Mouse (Mus musculus) kidney, embryonic 15.5 days (tissue): ENCODE results near the gene Ap2a1. TPM values are rescaled to one million over a fixed set of nuclear protein-coding genes. Genes with fewer than 3 reads are reported as not detected.
A peak's percentile ranks its signal among the peaks of the same experiment; 100 is the strongest.

Source experiments
- ATAC-seq: fragments of 200-750 bp; cut with Nextera tagmentation; replicated peaks from 2 replicates; pipeline ENCODE4 v1.8.0; 2017; ENCODE audit warnings: moderate TSS enrichment; ENCODE audit not compliant: low FRiP score
- H3K27ac ChIP-seq: fragments of 300-500 bp; sonication (generic); 2 replicates; pipeline ENCODE4 v1.5.1; 2015; ENCODE audit warnings: mild to moderate bottlenecking, inconsistent platforms
- H3K27me3 ChIP-seq: fragments of 300-500 bp; sonication (generic); 2 replicates; pipeline ENCODE4 v1.6.1; 2015; ENCODE audit warnings: inconsistent platforms
- H3K36me3 ChIP-seq: fragments of 300-500 bp; sonication (generic); 2 replicates; pipeline ENCODE4 v1.6.1; 2015; ENCODE audit warnings: inconsistent platforms
- H3K4me1 ChIP-seq: fragments of 300-500 bp; sonication (generic); 2 replicates; pipeline ENCODE4 v1.6.1; 2015; ENCODE audit warnings: inconsistent platforms
- H3K4me2 ChIP-seq: fragments of 300-500 bp; sonication (generic); 2 replicates; pipeline ENCODE4 v1.6.1; 2015; ENCODE audit warnings: moderate library complexity, mild to moderate bottlenecking, inconsistent platforms
- H3K4me3 ChIP-seq: fragments of 300-500 bp; sonication (generic); replicated peaks from 2 replicates; pipeline ENCODE4 v1.5.1; 2015; ENCODE audit warnings: mild to moderate bottlenecking, inconsistent platforms
- H3K9ac ChIP-seq: fragments of 300-500 bp; sonication (generic); 2 replicates; pipeline ENCODE4 v1.6.1; 2015; ENCODE audit warnings: mild to moderate bottlenecking, inconsistent platforms
- H3K9me3 ChIP-seq: fragments of 300-500 bp; sonication (generic); replicated peaks from 2 replicates; pipeline ENCODE4 v1.6.1; 2016; ENCODE audit warnings: inconsistent platforms
- WGBS: fragments of 180-500 bp; shearing (Covaris S2); methylation state at CpG from one replicate; pipeline ENCODE4 v1.1.7; 2015; ENCODE audit warnings: mixed read lengths; 5-methylcytosine and 5-hydroxymethylcytosine counted together
- polyA plus RNA-seq: library from polyadenylated mRNA; unstranded; fragments of >200 nt; fragmentation: Nextera tagmentation; extraction: Ambion mirVana; gene quantifications from 2 replicates; pipeline ENCODE4 v1.2.1, GENCODE M21; 2015

Ap2a1 gene
- polyA plus RNA-seq, 1 experiment from 2014 or later: 79.1 TPM

GRCm38 (mm10) chr7:44908706-44909476 lies 20.4 kb downstream of the Ap2a1 start:
- Histone ChIP-seq H3K9me3 (no peaks in the 10 kb centered on the region), H3K36me3 (peaks cover 99% of the 10 kb centered on the region)

GRCm38 (mm10) chr7:44905430-44905829 lies 23.9 kb downstream of the Ap2a1 start:
- 89% methylated on average over 20 of the region's 20 CpGs for WGBS
- Histone ChIP-seq H3K4me3 (no peak overlapping the region), H3K9me3 (no peaks in the 10 kb centered on the region), H3K36me3 (peaks cover 88% of the 10 kb centered on the region), H3K4me2 (no peak overlapping the region), H3K9ac (no peak overlapping the region), H3K27ac (no peak overlapping the region), H3K27me3 (no peaks in the 10 kb centered on the region), H3K4me1 (peaks cover 15% of the 10 kb centered on the region)
- ATAC-seq: no peak

More at GRCm38 (mm10) chr7:44908706-44909476, 20.4 kb downstream of the Ap2a1 start:
- Histone ChIP-seq H3K4me2 (no peak overlapping the region), H3K27me3 (no peaks in the 10 kb centered on the region), H3K4me3 (no peak overlapping the region), H3K9ac (no peak overlapping the region), H3K4me1 (no peaks in the 10 kb centered on the region), H3K27ac (no peak overlapping the region)
- 85% methylated on average over 15 of the region's 15 CpGs for WGBS
- ATAC-seq: no peak

- ATAC-seq: peak; percentile 63
- H3K4me1 ChIP-seq: peaks cover 48% of the 10 kb centered on the region
- H3K9me3 ChIP-seq: no peaks in the 10 kb centered on the region
- peak overlapping the region; percentile 67 for H3K4me2 ChIP-seq
- no peak overlapping the region; the same call in 1 of the 2 replicates for H3K9ac ChIP-seq
- H3K27me3 ChIP-seq: no peaks in the 10 kb centered on the region
- peak overlapping the region; percentile 90 for H3K27ac ChIP-seq
- WGBS: 17% methylated on average over 21 of the region's 21 CpGs
- H3K4me3 ChIP-seq: peak overlapping the region; percentile 39
- peaks cover 67% of the 10 kb centered on the region for H3K36me3 ChIP-seq
Measured at GRCm38 (mm10) chr7:44901230-44901722, 28.0 kb downstream of the Ap2a1 start.

- Histone ChIP-seq H3K9me3 (no peaks in the 10 kb centered on the region), H3K9ac (no peak overlapping the region), H3K4me3 (no peak overlapping the region), H3K27ac (peak overlapping the region; percentile 90), H3K4me1 (peaks cover 48% of the 10 kb centered on the region), H3K36me3 (peaks cover 60% of the 10 kb centered on the region), H3K4me2 (peak overlapping the region; percentile 67; the same call in 1 of the 2 replicates), H3K27me3 (no peaks in the 10 kb centered on the region)
- 86% methylated on average over 11 of the region's 11 CpGs for WGBS
- peak; percentile 30 for ATAC-seq
Measured at GRCm38 (mm10) chr7:44900632-44901031, 28.7 kb downstream of the Ap2a1 start.

- Histone ChIP-seq H3K27me3 (no peaks in the 10 kb centered on the region), H3K9me3 (no peaks in the 10 kb centered on the region), H3K4me2 (0 out of 2 replicates have a peak overlapping the region, but pooled peaks have one; percentile 12), H3K9ac (no peak overlapping the region), H3K4me1 (peaks cover 57% of the 10 kb centered on the region), H3K27ac (peak overlapping the region; percentile 51; the same call in 1 of the 2 replicates), H3K4me3 (no peak overlapping the region), H3K36me3 (peaks cover 40% of the 10 kb centered on the region)
- 37% methylated on average over 19 of the region's 19 CpGs for WGBS
- no peak for ATAC-seq
Measured at GRCm38 (mm10) chr7:44898607-44899006, 30.7 kb downstream of the Ap2a1 start.

GRCm38 (mm10) chr7:44896499-44896898 lies 32.8 kb downstream of the Ap2a1 start:
- Histone ChIP-seq H3K27me3 (no peaks in the 10 kb centered on the region), H3K9me3 (no peaks in the 10 kb centered on the region), H3K9ac (peak overlapping the region; percentile 76), H3K4me1 (peaks cover 61% of the 10 kb centered on the region), H3K4me2 (peak overlapping the region; percentile 77), H3K4me3 (peak overlapping the region; percentile 75), H3K36me3 (peaks cover 26% of the 10 kb centered on the region), H3K27ac (peak overlapping the region; percentile 92)
- ATAC-seq: no peak
- 23% methylated on average over 10 of the region's 10 CpGs for WGBS

- H3K27ac ChIP-seq: peak within 1 kb of the TSS; percentile 92
- H3K36me3 ChIP-seq: peaks cover 27% of the 10 kb centered on the region
- H3K9me3 ChIP-seq: no peaks in the 10 kb centered on the region
- H3K4me2 ChIP-seq: peak within 1 kb of the TSS; percentile 77
- no peaks in the 10 kb centered on the region for H3K27me3 ChIP-seq
- peak; percentile 30 for ATAC-seq
- H3K9ac ChIP-seq: peak within 1 kb of the TSS; percentile 76
- H3K4me3 ChIP-seq: peak within 1 kb of the TSS; percentile 75
- WGBS: 1% methylated on average over 34 of the region's 34 CpGs
- peaks cover 61% of the 10 kb centered on the region for H3K4me1 ChIP-seq
Measured at GRCm38 (mm10) chr7:44895593-44896434, 33.5 kb downstream of the Ap2a1 start, which contains the start of gene Fuz. Gene Fuz, plus strand, starts transcription at chr7:44896079.

- H3K4me3 ChIP-seq: peak overlapping the region; percentile 75
- H3K9me3 ChIP-seq: no peaks in the 10 kb centered on the region
- peak overlapping the region; percentile 77 for H3K4me2 ChIP-seq
- ATAC-seq: no peak
- H3K4me1 ChIP-seq: peaks cover 61% of the 10 kb centered on the region
- H3K9ac ChIP-seq: no peak overlapping the region
- WGBS: 68% methylated on average over 7 of the region's 7 CpGs
- H3K36me3 ChIP-seq: peaks cover 25% of the 10 kb centered on the region
- H3K27ac ChIP-seq: peak overlapping the region; percentile 92; the same call in 1 of the 2 replicates
- H3K27me3 ChIP-seq: no peaks in the 10 kb centered on the region
Measured at GRCm38 (mm10) chr7:44895206-44895592, 34.1 kb downstream of the Ap2a1 start.

- H3K4me1 ChIP-seq: peaks cover 59% of the 10 kb centered on the region
- H3K4me3 ChIP-seq: no peak overlapping the region
- no peak overlapping the region for H3K27ac ChIP-seq
- no peak overlapping the region for H3K9ac ChIP-seq
- H3K9me3 ChIP-seq: no peaks in the 10 kb centered on the region
- H3K4me2 ChIP-seq: no peak overlapping the region
- H3K27me3 ChIP-seq: no peaks in the 10 kb centered on the region
- H3K36me3 ChIP-seq: peaks cover 21% of the 10 kb centered on the region
- 86% methylated on average over 3 of the region's 3 CpGs for WGBS
- ATAC-seq: no peak
Measured at GRCm38 (mm10) chr7:44894175-44894574, 35.1 kb downstream of the Ap2a1 start.

GRCm38 (mm10) chr7:44893197-44893596 lies 36.1 kb downstream of the Ap2a1 start:
- WGBS: 29% methylated on average over 8 of the region's 8 CpGs

GRCm38 (mm10) chr7:44892276-44892921 lies 36.9 kb downstream of the Ap2a1 start, which contains the start of gene Med25:
Gene Med25, minus strand, starts transcription at chr7:44892712.
- Histone ChIP-seq H3K9ac (peak within 1 kb of the TSS; percentile 93), H3K4me3 (peak within 1 kb of the TSS; percentile 87), H3K27ac (peak within 1 kb of the TSS; percentile 99), H3K4me2 (peak within 1 kb of the TSS; percentile 86), H3K4me1 (peaks cover 51% of the 10 kb centered on the region), H3K36me3 (peaks cover 29% of the 10 kb centered on the region), H3K9me3 (no peaks in the 10 kb centered on the region), H3K27me3 (no peaks in the 10 kb centered on the region)
- ATAC-seq: peak; percentile 77
- WGBS: under 1% methylated on average over 56 of the region's 56 CpGs

More at GRCm38 (mm10) chr7:44893197-44893596, 36.1 kb downstream of the Ap2a1 start:
- Histone ChIP-seq H3K36me3 (peaks cover 27% of the 10 kb centered on the region), H3K27me3 (no peaks in the 10 kb centered on the region), H3K9me3 (no peaks in the 10 kb centered on the region), H3K27ac (peak overlapping the region; percentile 91), H3K4me3 (peak overlapping the region; percentile 87), H3K9ac (no peak overlapping the region), H3K4me2 (peak overlapping the region; percentile 86), H3K4me1 (peaks cover 55% of the 10 kb centered on the region)
- ATAC-seq: no peak
